Mouse (Mus musculus) urinary bladder, postnatal 36 days (tissue): ENCODE data around the gene Olfr1427.
"Not testable (repeated sequence)": the region's sequence is repeated elsewhere in the genome, so short reads cannot be mapped to it uniquely, and the experiment has no call there.

Source experiments
- DNase-seq, 2 experiments: peaks; one replicate each; pipeline ENCODE4 v3.0.0; 2022; ENCODE audit warnings: low spot score in 2 of 2, mixed read lengths in 1 of 2

The Olfr1427 gene

GRCm38 (mm10) chr19:12103234-12103633 is at the start of gene Olfr1427:
Olfr1427 (minus strand) TSS chr19:12103334.
- no peak for DNase-seq

GRCm38 (mm10) chr19:12145452-12145851 is 42.3 kb upstream of the Olfr1427 start:
- DNase-seq: no peak

- no peak for DNase-seq
Measured at GRCm38 (mm10) chr19:12143356-12143755, 40.2 kb upstream of the Olfr1427 start.

- no peak for DNase-seq
Measured at GRCm38 (mm10) chr19:12134289-12134688, 31.2 kb upstream of the Olfr1427 start.

GRCm38 (mm10) chr19:12123103-12123502 is 20.0 kb upstream of the Olfr1427 start, which contains the start of gene Olfr76:
Olfr76 (minus strand) TSS chr19:12123203.
- DNase-seq: no peak

GRCm38 (mm10) chr19:12116464-12116863 is 13.3 kb upstream of the Olfr1427 start:
- no peak for DNase-seq

GRCm38 (mm10) chr19:12115797-12116196 is 12.7 kb upstream of the Olfr1427 start, which contains the start of gene Olfr1428:
Olfr1428 (minus strand) TSS chr19:12115897.
- DNase-seq: no peak

- no peak for DNase-seq
Measured at GRCm38 (mm10) chr19:12113807-12114206, 10.7 kb upstream of the Olfr1427 start.

- no peak for DNase-seq
Measured at GRCm38 (mm10) chr19:12104541-12104940, 1.4 kb upstream of the Olfr1427 start.

- DNase-seq: no peak
Measured at GRCm38 (mm10) chr19:12091913-12092312, 11.2 kb downstream of the Olfr1427 start, which contains the start of gene Olfr1426. Olfr1426 (minus strand) TSS chr19:12092013.

GRCm38 (mm10) chr19:12077631-12078030 is 25.5 kb downstream of the Olfr1427 start, which contains the start of gene Olfr1425:
Olfr1425 (minus strand) TSS chr19:12077731.
- DNase-seq: not testable (repeated sequence)

GRCm38 (mm10) chr19:12069546-12069945 is 33.6 kb downstream of the Olfr1427 start:
- DNase-seq: not testable (repeated sequence)

GRCm38 (mm10) chr19:12067806-12068205 is 35.3 kb downstream of the Olfr1427 start:
- not testable (repeated sequence) for DNase-seq

- not testable (repeated sequence) for DNase-seq
Measured at GRCm38 (mm10) chr19:12062582-12062981, 40.6 kb downstream of the Olfr1427 start, which contains the start of gene Olfr1424. Olfr1424 (minus strand) TSS chr19:12062682.
